Mouse (Mus musculus) heart, postnatal 0 days (tissue): ENCODE measurements around the gene Lipt1. TPM values are rescaled to one million over a fixed set of nuclear protein-coding genes. Genes with fewer than 3 reads are reported as not detected.
A peak's percentile ranks its signal among the peaks of the same experiment; 100 is the strongest.

Experiments
- ATAC-seq: fragments of 200-750 bp; cut with Nextera tagmentation; 2 replicates; pipeline ENCODE4 v1.8.0; 2017; ENCODE audit warnings: low read depth, moderate number of reproducible peaks, moderate library complexity; ENCODE audit not compliant: insufficient read depth
- DNase-seq: peaks from one replicate; pipeline ENCODE4 v3.0.0-alpha.2; 2016; ENCODE audit warnings: low spot score
- H3K27ac ChIP-seq: fragments of 300-500 bp; sonication (generic); 2 replicates; pipeline ENCODE4 v1.5.1; 2014; ENCODE audit warnings: low read depth, mild to moderate bottlenecking
- H3K27me3 ChIP-seq: fragments of 300-500 bp; sonication (generic); 2 replicates; pipeline ENCODE4 v1.6.1; 2014; ENCODE audit warnings: low read length, mixed read lengths; ENCODE audit not compliant: control insufficient read depth, insufficient read depth
- H3K36me3 ChIP-seq: fragments of 300-500 bp; sonication (generic); replicated peaks from 2 replicates; pipeline ENCODE4 v1.6.1; 2014; ENCODE audit warnings: low read length, mixed read lengths; ENCODE audit not compliant: control insufficient read depth, insufficient read depth
- H3K4me1 ChIP-seq: fragments of 300-500 bp; sonication (generic); 2 replicates; pipeline ENCODE4 v1.6.1; 2014; ENCODE audit warnings: antibody characterized with exemption; ENCODE audit not compliant: control insufficient read depth, insufficient read depth
- H3K4me2 ChIP-seq: fragments of 300-500 bp; sonication (generic); 2 replicates; pipeline ENCODE4 v1.6.1; 2014; ENCODE audit warnings: low read depth, mild to moderate bottlenecking, low read length, moderate library complexity
- H3K4me3 ChIP-seq: fragments of 300-500 bp; sonication (generic); 2 replicates; pipeline ENCODE4 v1.5.1; 2014; ENCODE audit warnings: low read depth, low read length
- H3K9ac ChIP-seq: fragments of 300-500 bp; sonication (generic); replicated peaks from 2 replicates; pipeline ENCODE4 v1.6.1; 2014; ENCODE audit warnings: low read depth, low read length, mixed read lengths
- H3K9me3 ChIP-seq: fragments of 300-500 bp; sonication (generic); replicated peaks from 2 replicates; pipeline ENCODE4 v1.6.1; 2016; ENCODE audit warnings: low read length; ENCODE audit not compliant: control insufficient read depth
- CTCF ChIP-seq: IDR thresholded peaks from 2 replicates; pipeline ENCODE4 v1.5.1; 2016; ENCODE audit warnings: antibody characterized with exemption, control low read depth, low read depth
- EP300 ChIP-seq: IDR thresholded peaks from 2 replicates; pipeline ENCODE4 v1.6.1; 2016; ENCODE audit warnings: antibody characterized with exemption, low read depth
- WGBS: fragments of 180-500 bp; shearing (Covaris S2); extraction: QIAGEN DNeasy Blood & Tissue Kit; methylation state at CpG from one replicate; pipeline ENCODE4 v1.1.7; 2014; 5-methylcytosine and 5-hydroxymethylcytosine counted together
- polyA plus RNA-seq: library from polyadenylated mRNA; unstranded; fragments of >200 nt; fragmentation: Nextera tagmentation; extraction: Ambion mirVana; gene quantifications from 2 replicates; pipeline ENCODE4 v1.2.1, GENCODE M21; 2015
- total RNA-seq: library from RNA; depleted of rRNA; stranded (reverse); fragments of >200 nt; gene quantifications from 2 replicates; pipeline ENCODE4 v1.2.3, GENCODE M21; 2014; ENCODE audit warnings: low replicate concordance

Gene Lipt1
- total and polyA plus RNA-seq, 2 experiments from 2014 or later: 6.9 to 10.4 TPM

DNA sequence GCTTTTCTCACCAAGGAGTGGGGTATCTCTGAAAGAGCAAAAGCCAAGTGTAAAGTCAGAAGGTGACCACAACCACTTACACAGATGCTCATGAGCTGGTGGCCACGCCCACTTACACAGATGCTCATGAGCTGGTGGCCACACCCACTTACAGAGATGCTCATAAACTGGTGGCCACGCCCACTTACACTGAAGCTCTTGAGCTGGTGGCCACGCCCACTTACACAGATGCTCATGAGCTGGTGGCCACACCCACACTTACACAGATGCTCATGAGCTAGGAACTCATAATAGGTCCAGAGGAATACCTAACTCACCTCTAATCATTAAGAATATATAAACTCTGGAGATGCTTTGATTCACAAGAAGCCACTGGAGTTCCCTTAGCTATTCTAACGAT lies 12.9 kb downstream of the Lipt1 start:
- H3K27ac ChIP-seq: no peak overlapping the region
- no peak overlapping the region for H3K4me2 ChIP-seq
- no peaks in the 10 kb centered on the region for H3K9me3 ChIP-seq
- H3K4me1 ChIP-seq: peaks cover 6% of the 10 kb centered on the region; the same call in 1 of the 2 replicates
- TF ChIP-seq EP300: no peak
- no peak for TF ChIP-seq CTCF
- 74% methylated on average over 4 of the region's 4 CpGs for WGBS
- no peak overlapping the region for H3K9ac ChIP-seq
- H3K36me3 ChIP-seq: peaks cover 40% of the 10 kb centered on the region
- no peak for ATAC-seq
- H3K4me3 ChIP-seq: no peak overlapping the region
- no peaks in the 10 kb centered on the region for H3K27me3 ChIP-seq
- no peak for DNase-seq

- Histone ChIP-seq H3K27me3 (no peaks in the 10 kb centered on the region), H3K4me1 (peaks cover 14% of the 10 kb centered on the region), H3K9ac (peak overlapping the region; percentile 71; the same call in 1 of the 2 replicates), H3K27ac (no peak overlapping the region), H3K36me3 (peaks cover 11% of the 10 kb centered on the region), H3K4me3 (peak overlapping the region; percentile 69), H3K9me3 (no peaks in the 10 kb centered on the region), H3K4me2 (peak overlapping the region; percentile 70)
- ATAC-seq: no peak
- WGBS: 80% methylated on average over 7 of the region's 7 CpGs
- TF ChIP-seq CTCF (no peak), EP300 (no peak)
- DNase-seq: no peak
These were observed 17.7 kb downstream of the Lipt1 start for GRCm38 (mm10) chr1:37889206-37889605.

GRCm38 (mm10) chr1:37890025-37890652 lies 18.6 kb downstream of the Lipt1 start, which contains the start of the genes Mitd1 and Mrpl30:
TSS of gene Mitd1 (minus strand) at chr1:37890411.
TSS of gene Mrpl30 (plus strand) at chr1:37890477.
- DNase-seq: peak; percentile 88
- H3K36me3 ChIP-seq: peaks cover 16% of the 10 kb centered on the region; the same call in 1 of the 2 replicates
- peak; percentile 68 for TF ChIP-seq EP300
- no peak for TF ChIP-seq CTCF
- peak within 1 kb of the TSS; percentile 71 for H3K9ac ChIP-seq
- under 1% methylated on average over 41 of the region's 41 CpGs for WGBS
- H3K27me3 ChIP-seq: no peaks in the 10 kb centered on the region
- peak within 1 kb of the TSS; percentile 69 for H3K4me3 ChIP-seq
- peaks cover 14% of the 10 kb centered on the region for H3K4me1 ChIP-seq
- H3K27ac ChIP-seq: peak within 1 kb of the TSS; percentile 81
- peak within 1 kb of the TSS; percentile 70 for H3K4me2 ChIP-seq
- peak; percentile 93 for ATAC-seq
- no peaks in the 10 kb centered on the region for H3K9me3 ChIP-seq

DNA sequence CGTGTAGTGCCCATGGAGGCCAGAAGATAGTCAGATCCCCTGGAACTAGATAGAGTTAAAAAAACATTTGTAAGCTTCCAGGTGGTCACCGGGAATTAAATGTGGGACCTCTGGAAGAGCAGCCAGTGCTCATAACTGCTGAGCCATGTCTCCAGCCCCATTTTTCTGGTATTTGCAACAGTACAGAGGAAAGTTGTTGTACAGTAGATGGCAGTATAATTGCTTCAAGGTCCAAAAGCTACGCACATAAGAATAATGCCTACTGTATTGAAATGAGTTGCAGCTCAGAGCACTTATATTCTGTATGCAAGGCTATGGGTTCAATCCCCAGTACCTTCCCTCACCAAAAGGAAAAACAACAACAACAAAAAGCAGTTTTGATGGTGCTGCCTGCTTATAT lies 19.9 kb downstream of the Lipt1 start:
- no peak for TF ChIP-seq EP300
- TF ChIP-seq CTCF: peak; percentile 38
- WGBS: 50% methylated on average over 3 of the region's 3 CpGs
- peak; percentile 7 for DNase-seq
- Histone ChIP-seq H3K9ac (peak overlapping the region; percentile 71; the same call in 1 of the 2 replicates), H3K27ac (no peak overlapping the region), H3K36me3 (peaks cover 28% of the 10 kb centered on the region), H3K4me3 (peak overlapping the region; percentile 69), H3K27me3 (no peaks in the 10 kb centered on the region), H3K4me1 (peaks cover 14% of the 10 kb centered on the region), H3K4me2 (peak overlapping the region; percentile 70), H3K9me3 (no peaks in the 10 kb centered on the region)
- ATAC-seq: no peak

GRCm38 (mm10) chr1:37894606-37895005 lies 23.1 kb downstream of the Lipt1 start:
- H3K4me2 ChIP-seq: no peak overlapping the region
- H3K4me1 ChIP-seq: peaks cover 7% of the 10 kb centered on the region
- TF ChIP-seq EP300 (no peak), CTCF (no peak)
- H3K9me3 ChIP-seq: no peaks in the 10 kb centered on the region
- H3K9ac ChIP-seq: no peak overlapping the region
- DNase-seq: no peak
- H3K4me3 ChIP-seq: no peak overlapping the region
- H3K27ac ChIP-seq: no peak overlapping the region
- ATAC-seq: no peak
- peaks cover 54% of the 10 kb centered on the region for H3K36me3 ChIP-seq
- no peaks in the 10 kb centered on the region for H3K27me3 ChIP-seq
